Mouse (Mus musculus) kidney, embryonic 15.5 days (tissue): ENCODE measurements around the gene Serpinb9b. TPM values are rescaled to one million over a fixed set of nuclear protein-coding genes. Genes with fewer than 3 reads are reported as not detected.

ENCODE experiments used
- ATAC-seq: fragments of 200-750 bp; cut with Nextera tagmentation; replicated peaks from 2 replicates; pipeline ENCODE4 v1.8.0; 2017; ENCODE audit warnings: moderate TSS enrichment; ENCODE audit not compliant: low FRiP score
- H3K27ac ChIP-seq: fragments of 300-500 bp; sonication (generic); 2 replicates; pipeline ENCODE4 v1.5.1; 2015; ENCODE audit warnings: mild to moderate bottlenecking, inconsistent platforms
- H3K27me3 ChIP-seq: fragments of 300-500 bp; sonication (generic); 2 replicates; pipeline ENCODE4 v1.6.1; 2015; ENCODE audit warnings: inconsistent platforms
- H3K36me3 ChIP-seq: fragments of 300-500 bp; sonication (generic); 2 replicates; pipeline ENCODE4 v1.6.1; 2015; ENCODE audit warnings: inconsistent platforms
- H3K4me1 ChIP-seq: fragments of 300-500 bp; sonication (generic); 2 replicates; pipeline ENCODE4 v1.6.1; 2015; ENCODE audit warnings: inconsistent platforms
- H3K4me2 ChIP-seq: fragments of 300-500 bp; sonication (generic); 2 replicates; pipeline ENCODE4 v1.6.1; 2015; ENCODE audit warnings: moderate library complexity, mild to moderate bottlenecking, inconsistent platforms
- H3K4me3 ChIP-seq: fragments of 300-500 bp; sonication (generic); replicated peaks from 2 replicates; pipeline ENCODE4 v1.5.1; 2015; ENCODE audit warnings: mild to moderate bottlenecking, inconsistent platforms
- H3K9ac ChIP-seq: fragments of 300-500 bp; sonication (generic); 2 replicates; pipeline ENCODE4 v1.6.1; 2015; ENCODE audit warnings: mild to moderate bottlenecking, inconsistent platforms
- H3K9me3 ChIP-seq: fragments of 300-500 bp; sonication (generic); replicated peaks from 2 replicates; pipeline ENCODE4 v1.6.1; 2016; ENCODE audit warnings: inconsistent platforms
- WGBS: fragments of 180-500 bp; shearing (Covaris S2); methylation state at CpG from one replicate; pipeline ENCODE4 v1.1.7; 2015; ENCODE audit warnings: mixed read lengths; 5-methylcytosine and 5-hydroxymethylcytosine counted together
- polyA plus RNA-seq: library from polyadenylated mRNA; unstranded; fragments of >200 nt; fragmentation: Nextera tagmentation; extraction: Ambion mirVana; gene quantifications from 2 replicates; pipeline ENCODE4 v1.2.1, GENCODE M21; 2015

The Serpinb9b gene
- polyA plus RNA-seq, 1 experiment from 2014 or later = 0.14 TPM

- no peak overlapping the region for H3K4me3 ChIP-seq
- no peaks in the 10 kb centered on the region for H3K27me3 ChIP-seq
- no peak overlapping the region for H3K4me2 ChIP-seq
- no peak overlapping the region for H3K9ac ChIP-seq
- ATAC-seq = no peak
- H3K4me1 ChIP-seq = no peaks in the 10 kb centered on the region
- no peaks in the 10 kb centered on the region for H3K9me3 ChIP-seq
- no peak overlapping the region for H3K27ac ChIP-seq
- WGBS = 61% methylated on average over 3 of the region's 3 CpGs
- no peaks in the 10 kb centered on the region for H3K36me3 ChIP-seq
Measured at GRCm38 (mm10) chr13:33051697-33052096, 24.5 kb downstream of the Serpinb9b start.

GRCm38 (mm10) chr13:33063048-33063447 lies 35.8 kb downstream of the Serpinb9b start:
- 45% methylated on average over 1 of the region's 1 CpGs for WGBS
- Histone ChIP-seq H3K4me1 (no peaks in the 10 kb centered on the region), H3K4me2 (no peak overlapping the region), H3K36me3 (no peaks in the 10 kb centered on the region), H3K9ac (no peak overlapping the region), H3K4me3 (no peak overlapping the region), H3K9me3 (no peaks in the 10 kb centered on the region), H3K27ac (no peak overlapping the region), H3K27me3 (no peaks in the 10 kb centered on the region)
- ATAC-seq = peak; percentile 62; the same call in 1 of the 2 replicates

- no peak overlapping the region for H3K27ac ChIP-seq
- no peak for ATAC-seq
Measured at GRCm38 (mm10) chr13:33067387-33067977, 40.3 kb downstream of the Serpinb9b start.

GRCm38 (mm10) chr13:33068164-33068563 lies 40.9 kb downstream of the Serpinb9b start:
- Histone ChIP-seq H3K9ac (no peak overlapping the region), H3K27ac (no peak overlapping the region), H3K4me1 (no peaks in the 10 kb centered on the region), H3K4me2 (no peak overlapping the region), H3K4me3 (no peak overlapping the region), H3K36me3 (no peaks in the 10 kb centered on the region), H3K27me3 (no peaks in the 10 kb centered on the region), H3K9me3 (no peaks in the 10 kb centered on the region)
- 83% methylated on average over 3 of the region's 3 CpGs for WGBS
- no peak for ATAC-seq

More at GRCm38 (mm10) chr13:33067387-33067977, 40.3 kb downstream of the Serpinb9b start:
- Histone ChIP-seq H3K4me2 (no peak overlapping the region), H3K4me1 (no peaks in the 10 kb centered on the region), H3K36me3 (no peaks in the 10 kb centered on the region), H3K27me3 (no peaks in the 10 kb centered on the region), H3K9me3 (no peaks in the 10 kb centered on the region), H3K4me3 (no peak overlapping the region), H3K9ac (no peak overlapping the region)
- 78% methylated on average over 1 of the region's 1 CpGs for WGBS

GRCm38 (mm10) chr13:33071776-33072175 lies 44.6 kb downstream of the Serpinb9b start:
- Histone ChIP-seq H3K4me2 (no peak overlapping the region), H3K9me3 (no peaks in the 10 kb centered on the region), H3K27me3 (no peaks in the 10 kb centered on the region), H3K27ac (no peak overlapping the region), H3K9ac (no peak overlapping the region), H3K36me3 (no peaks in the 10 kb centered on the region), H3K4me3 (no peak overlapping the region), H3K4me1 (no peaks in the 10 kb centered on the region)
- ATAC-seq = no peak
- WGBS = 78% methylated on average over 5 of the region's 5 CpGs

- Histone ChIP-seq H3K27ac (no peak overlapping the region), H3K9me3 (no peaks in the 10 kb centered on the region), H3K4me1 (no peaks in the 10 kb centered on the region), H3K9ac (no peak overlapping the region), H3K36me3 (no peaks in the 10 kb centered on the region), H3K27me3 (no peaks in the 10 kb centered on the region), H3K4me2 (no peak overlapping the region), H3K4me3 (no peak overlapping the region)
- ATAC-seq = peak; percentile 87
Measured at GRCm38 (mm10) chr13:33074029-33074428, 46.8 kb downstream of the Serpinb9b start.

GRCm38 (mm10) chr13:33076247-33076646 lies 49.0 kb downstream of the Serpinb9b start:
- Histone ChIP-seq H3K36me3 (no peaks in the 10 kb centered on the region), H3K27ac (no peak overlapping the region), H3K4me3 (no peak overlapping the region), H3K9me3 (no peaks in the 10 kb centered on the region), H3K9ac (no peak overlapping the region), H3K4me2 (no peak overlapping the region), H3K27me3 (no peaks in the 10 kb centered on the region), H3K4me1 (no peaks in the 10 kb centered on the region)
- ATAC-seq = no peak
- 71% methylated on average over 3 of the region's 3 CpGs for WGBS

GRCm38 (mm10) chr13:33077026-33077685 lies 49.9 kb downstream of the Serpinb9b start:
- no peak for ATAC-seq
- Histone ChIP-seq H3K36me3 (no peaks in the 10 kb centered on the region), H3K9me3 (no peaks in the 10 kb centered on the region), H3K27me3 (no peaks in the 10 kb centered on the region), H3K4me2 (no peak overlapping the region), H3K27ac (no peak overlapping the region), H3K9ac (no peak overlapping the region), H3K4me1 (no peaks in the 10 kb centered on the region), H3K4me3 (no peak overlapping the region)
- 80% methylated on average over 10 of the region's 10 CpGs for WGBS

GRCm38 (mm10) chr13:33078056-33078705 lies 51.0 kb downstream of the Serpinb9b start, which contains the start of gene Serpinb1b:
TSS of gene Serpinb1b (plus strand) at chr13:33078575.
- Histone ChIP-seq H3K27me3 (no peaks in the 10 kb centered on the region), H3K36me3 (no peaks in the 10 kb centered on the region), H3K27ac (no peak within 1 kb of the TSS), H3K9me3 (no peaks in the 10 kb centered on the region), H3K9ac (no peak within 1 kb of the TSS), H3K4me2 (peak within 1 kb of the TSS; percentile 43), H3K4me1 (no peaks in the 10 kb centered on the region), H3K4me3 (no peak within 1 kb of the TSS)
- WGBS = 69% methylated on average over 3 of the region's 3 CpGs
- ATAC-seq = no peak

- 0 out of 2 replicates have a peak, but pooled peaks have one; percentile 36 for ATAC-seq
- peak overlapping the region; percentile 43 for H3K4me2 ChIP-seq
- 21% methylated on average over 6 of the region's 6 CpGs for WGBS
Measured at GRCm38 (mm10) chr13:33079391-33079790, 52.2 kb downstream of the Serpinb9b start.

GRCm38 (mm10) chr13:33080356-33080755 lies 53.1 kb downstream of the Serpinb9b start:
- no peaks in the 10 kb centered on the region for H3K36me3 ChIP-seq
- WGBS = 15% methylated on average over 3 of the region's 3 CpGs
- H3K4me3 ChIP-seq = no peak overlapping the region
- ATAC-seq = no peak
- no peak overlapping the region for H3K27ac ChIP-seq
- H3K9ac ChIP-seq = no peak overlapping the region
- H3K9me3 ChIP-seq = no peaks in the 10 kb centered on the region
- no peaks in the 10 kb centered on the region for H3K4me1 ChIP-seq
- no peaks in the 10 kb centered on the region for H3K27me3 ChIP-seq
- H3K4me2 ChIP-seq = no peak overlapping the region

More at GRCm38 (mm10) chr13:33079391-33079790, 52.2 kb downstream of the Serpinb9b start:
- H3K9me3 ChIP-seq = no peaks in the 10 kb centered on the region
- H3K27me3 ChIP-seq = no peaks in the 10 kb centered on the region
- H3K36me3 ChIP-seq = no peaks in the 10 kb centered on the region
- no peak overlapping the region for H3K9ac ChIP-seq
- H3K4me3 ChIP-seq = no peak overlapping the region
- H3K27ac ChIP-seq = no peak overlapping the region
- no peaks in the 10 kb centered on the region for H3K4me1 ChIP-seq

GRCm38 (mm10) chr13:33083834-33084233 lies 56.6 kb downstream of the Serpinb9b start:
- WGBS = 57% methylated on average over 2 of the region's 2 CpGs
- H3K4me3 ChIP-seq = no peak overlapping the region
- H3K9ac ChIP-seq = no peak overlapping the region
- H3K36me3 ChIP-seq = no peaks in the 10 kb centered on the region
- ATAC-seq = no peak
- H3K9me3 ChIP-seq = no peaks in the 10 kb centered on the region
- no peak overlapping the region for H3K4me2 ChIP-seq
- no peak overlapping the region for H3K27ac ChIP-seq
- H3K4me1 ChIP-seq = no peaks in the 10 kb centered on the region
- H3K27me3 ChIP-seq = no peaks in the 10 kb centered on the region
